Mouse (Mus musculus): ENCODE data around the gene Ifi209.
"Not testable (repeated sequence)": the region's sequence is repeated elsewhere in the genome, so short reads cannot be mapped to it uniquely, and the experiment has no call there.

Ifi209 gene

GRCm38 (mm10) chr1:173630622-173631021, at the start of gene Ifi209:
Ifi209 (plus strand) TSS chr1:173630917.
- DNase-seq, result not testable (repeated sequence)

GRCm38 (mm10) chr1:173589698-173590097, 41.0 kb upstream of the Ifi209 start:
- not testable (repeated sequence) for DNase-seq

- DNase-seq, result not testable (repeated sequence)
Observed at GRCm38 (mm10) chr1:173598838-173599494, 31.8 kb upstream of the Ifi209 start, which contains the start of gene Ifi213. Ifi213 (minus strand) TSS chr1:173599274.

- not testable (repeated sequence) for DNase-seq
Observed at GRCm38 (mm10) chr1:173610291-173610690, 20.4 kb upstream of the Ifi209 start.

GRCm38 (mm10) chr1:173622216-173622615, 8.5 kb upstream of the Ifi209 start:
- not testable (repeated sequence) for DNase-seq

- no peak for DNase-seq
Observed at GRCm38 (mm10) chr1:173624052-173624451, 6.7 kb upstream of the Ifi209 start.

GRCm38 (mm10) chr1:173626686-173627085, 4.0 kb upstream of the Ifi209 start:
- no peak for DNase-seq

- no peak for DNase-seq
Observed at GRCm38 (mm10) chr1:173633969-173634645, 3.4 kb downstream of the Ifi209 start.

GRCm38 (mm10) chr1:173645393-173645792, 14.7 kb downstream of the Ifi209 start:
- no peak for DNase-seq

- DNase-seq, result no peak
Observed at GRCm38 (mm10) chr1:173657973-173658372, 27.3 kb downstream of the Ifi209 start.

- not testable (repeated sequence) for DNase-seq
Observed at GRCm38 (mm10) chr1:173673458-173674097, 42.9 kb downstream of the Ifi209 start, which contains the start of gene Ifi208. Ifi208 (plus strand) TSS chr1:173673675.

GRCm38 (mm10) chr1:173678605-173679004, 47.9 kb downstream of the Ifi209 start:
- not testable (repeated sequence) for DNase-seq

GRCm38 (mm10) chr1:173694270-173694669, 63.6 kb downstream of the Ifi209 start:
- DNase-seq, result no peak

All from kidney, adult 11 months (tissue).